Mouse (Mus musculus): ENCODE results near the gene Vinac1. TPM values are rescaled to one million over a fixed set of nuclear protein-coding genes. Genes with fewer than 3 reads are reported as not detected.

Gene Vinac1
- polyA plus RNA-seq, 1 experiment from 2014 or later = not detected

DNA sequence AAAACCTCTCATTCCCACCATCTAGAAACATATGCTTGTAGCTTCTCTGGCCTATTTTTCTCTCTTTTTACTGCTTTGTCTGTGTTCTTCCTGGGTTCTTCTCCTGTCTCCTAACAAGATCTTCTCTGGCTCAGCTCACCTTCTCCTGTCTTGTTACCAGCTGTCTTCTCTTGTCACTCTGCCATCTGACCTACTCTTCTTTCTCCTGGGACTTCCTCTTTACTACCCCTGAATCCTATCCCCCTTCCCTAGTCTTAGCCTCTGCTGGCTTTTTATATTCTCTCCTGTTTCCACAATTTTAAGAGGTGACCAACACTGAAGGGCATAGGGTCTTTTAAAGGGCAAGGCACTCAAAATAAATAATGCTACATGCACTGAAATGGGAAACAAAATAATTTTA lies 43.1 kb downstream of the Vinac1 start:
- no peak overlapping the region for H3K27ac ChIP-seq
- no peak overlapping the region for H3K4me3 ChIP-seq (ENCODE audit: inconsistent target)
- H3K36me3 ChIP-seq (ENCODE audit: inconsistent target) = no peaks in the 10 kb centered on the region
- no peaks in the 10 kb centered on the region for H3K79me2 ChIP-seq (ENCODE audit: inconsistent target)

DNA sequence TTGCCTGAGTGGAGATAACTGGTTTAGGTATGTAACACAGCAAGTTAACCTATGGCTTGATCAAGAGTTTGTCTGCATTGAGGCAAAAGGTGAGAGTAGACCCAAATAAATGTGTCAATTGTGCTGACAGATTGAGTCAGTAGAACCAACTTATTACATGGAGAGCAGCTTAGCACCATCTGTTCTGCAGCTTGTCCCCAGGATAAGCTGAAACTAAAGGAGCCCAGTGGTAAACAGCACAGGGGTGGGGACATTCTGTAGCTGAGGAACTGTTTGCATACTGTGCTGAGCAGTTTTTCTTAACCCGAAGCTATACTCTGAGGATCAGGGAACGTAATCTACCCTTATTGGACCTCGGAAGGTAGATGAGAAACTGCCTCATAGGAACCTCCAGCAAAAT lies 63.2 kb downstream of the Vinac1 start:
- Histone ChIP-seq H3K4me3 (ENCODE audit: inconsistent target) (no peak overlapping the region), H3K27ac (no peak overlapping the region), H3K79me2 (ENCODE audit: inconsistent target) (no peaks in the 10 kb centered on the region), H3K36me3 (ENCODE audit: inconsistent target) (no peaks in the 10 kb centered on the region)
- 95% methylated on average over 3 of the region's 3 CpGs for WGBS (ENCODE audit: missing documents)

DNA sequence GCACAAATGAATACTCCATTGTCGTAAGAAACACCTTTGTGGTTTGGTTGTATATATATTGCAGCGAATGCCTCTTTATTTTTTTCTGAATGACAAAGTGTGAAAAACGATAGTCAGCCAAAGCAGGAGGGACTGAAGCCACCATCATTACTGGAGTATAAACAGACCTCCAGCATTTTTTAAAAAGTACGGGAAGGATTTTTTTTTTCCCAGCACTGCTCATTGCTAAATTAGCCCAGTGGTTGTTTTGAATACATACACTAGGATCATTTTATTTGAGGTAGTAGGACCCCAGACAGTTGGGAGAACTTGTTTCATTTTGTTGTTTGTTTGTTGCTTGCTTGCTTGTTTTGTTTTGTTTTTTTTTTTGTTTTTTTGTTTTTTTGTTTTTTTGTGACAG lies 72.4 kb downstream of the Vinac1 start:
- Histone ChIP-seq H3K27ac (no peak overlapping the region), H3K36me3 (ENCODE audit: inconsistent target) (no peaks in the 10 kb centered on the region), H3K79me2 (ENCODE audit: inconsistent target) (no peaks in the 10 kb centered on the region), H3K4me3 (ENCODE audit: inconsistent target) (no peak overlapping the region)
- WGBS (ENCODE audit: missing documents) = 98% methylated on average over 4 of the region's 4 CpGs

Other genes with a start within 250 kb of the Vinac1 start
- 32.3 to 57.1 TPM (median 34.6 TPM) in 3 replicates for gene Tmem87b, start 230.1 kb downstream of the Vinac1 start, polyA plus RNA-seq (2018)
- gene Fbln7, start 185.2 kb downstream of the Vinac1 start, polyA plus RNA-seq (2018) = not detected in 3 replicates
- 3.5 to 5.5 TPM (median 3.7 TPM) in 3 replicates for gene Zc3h8, start 104.1 kb downstream of the Vinac1 start, polyA plus RNA-seq (2018)
- gene Zc3h6, start 80.8 kb downstream of the Vinac1 start, polyA plus RNA-seq (2018) = 1.0 to 2.5 TPM (median 2.3 TPM) in 3 replicates
- 1.3 to 1.9 TPM (median 1.7 TPM) in 3 replicates for gene Gm10762, start 80.4 kb downstream of the Vinac1 start, polyA plus RNA-seq (2018)
- 5.8 to 8.9 TPM (median 8.5 TPM) in 3 replicates for gene Ttl, start 17.8 kb upstream of the Vinac1 start, polyA plus RNA-seq (2018)
- 3.6 to 13.0 TPM (median 4.8 TPM) in 3 replicates for gene Polr1b, start 52.8 kb upstream of the Vinac1 start, polyA plus RNA-seq (2018)
- gene Chchd5, start 81.5 kb upstream of the Vinac1 start, polyA plus RNA-seq (2018) = 11.9 to 13.8 TPM (median 13.2 TPM) in 3 replicates
- 36.9 to 54.7 TPM (median 39.8 TPM) in 3 replicates for gene Slc20a1, start 150.6 kb upstream of the Vinac1 start, polyA plus RNA-seq (2018)
- gene Ckap2l, start 249.0 kb upstream of the Vinac1 start, polyA plus RNA-seq (2018) = 0.71 to 6.7 TPM (median 5.8 TPM) in 3 replicates